Mouse (Mus musculus) adrenal gland, adult 10 weeks (tissue): ENCODE measurements around the gene Krit1. TPM values are rescaled to one million over a fixed set of nuclear protein-coding genes. Genes with fewer than 3 reads are reported as not detected.

Source experiments
- polyA plus RNA-seq: library from polyadenylated mRNA; stranded (reverse); fragments of 350-450 nt; fragmentation: Illumina TruSeq; extraction: RNeasy Lipid Tissue Mini Kit (QIAGEN cat#74804); gene quantifications from one replicate; pipeline ENCODE4 v1.2.3, GENCODE M21; 2014; ENCODE audit warnings: low read depth, low replicate concordance

Gene Krit1
- 147 TPM for polyA plus RNA-seq

GRCm38 (mm10) chr5:3802433-3803291 is at the start of gene Krit1, which contains the start of gene Ankib1:
TSS of gene Krit1 (plus strand) at chr5:3803184.
TSS of gene Ankib1 (minus strand) at chr5:3802925.

GRCm38 (mm10) chr5:3845026-3845425 is 42.0 kb downstream of the Krit1 start, which contains the start of gene Lrrd1:
TSS of gene Lrrd1 (plus strand) at chr5:3845173.

GRCm38 (mm10) chr5:3893459-3894293 is 90.7 kb downstream of the Krit1 start, which contains the start of gene Mterf1a:
TSS of gene Mterf1a (minus strand) at chr5:3893933.

Other genes with a start within 250 kb of the Krit1 start
- gene 1700109H08Rik, start 231.6 kb upstream of the Krit1 start, polyA plus RNA-seq = 3.1 TPM
- 36.7 TPM for gene Pex1, start 207.1 kb upstream of the Krit1 start, polyA plus RNA-seq
- 24.1 TPM for gene Rbm48, start 206.6 kb upstream of the Krit1 start, polyA plus RNA-seq
- not detected for gene Tmbim7, start 152.0 kb upstream of the Krit1 start, polyA plus RNA-seq
- 253 TPM for gene Gatad1, start 146.0 kb upstream of the Krit1 start, polyA plus RNA-seq
- 88.5 TPM for gene Ankib1, start 259 bp upstream of the Krit1 start, polyA plus RNA-seq
- not detected for gene Lrrd1, start 42.0 kb downstream of the Krit1 start, polyA plus RNA-seq
- 17.3 TPM for gene Mterf1a, start 90.7 kb downstream of the Krit1 start, polyA plus RNA-seq
- 101 TPM for gene Akap9, start 124.9 kb downstream of the Krit1 start, polyA plus RNA-seq